Mouse (Mus musculus) megakaryocyte, adult 5-6 weeks (primary cell): ENCODE measurements around the gene Lrrc8d. TPM values are rescaled to one million over a fixed set of nuclear protein-coding genes. Genes with fewer than 3 reads are reported as not detected.

Experiments used
- ATAC-seq: 2 replicates; pipeline ENCODE4 v1.8.0; 2016; ENCODE audit warnings: mild to moderate bottlenecking, inconsistent platforms; ENCODE audit not compliant: poor library complexity, severe bottlenecking
- total RNA-seq, 2 experiments: library from RNA; stranded (forward) in 1 of 2; stranded (reverse) in 1 of 2; fragments of 153-499, 151-499 nt in 1 of 2; fragments of 221-1000, 200-1000 nt in 1 of 2; gene quantifications; 2 replicates each; pipeline versions ENCODE4 v1.2.3 to v1.2.4; 2015 to 2017

Lrrc8d gene
- total RNA-seq (2015) (79.7 and 88.1 TPM in 2 replicates), total RNA-seq (2017) (38.6 and 50.0 TPM in 2 replicates)

DNA sequence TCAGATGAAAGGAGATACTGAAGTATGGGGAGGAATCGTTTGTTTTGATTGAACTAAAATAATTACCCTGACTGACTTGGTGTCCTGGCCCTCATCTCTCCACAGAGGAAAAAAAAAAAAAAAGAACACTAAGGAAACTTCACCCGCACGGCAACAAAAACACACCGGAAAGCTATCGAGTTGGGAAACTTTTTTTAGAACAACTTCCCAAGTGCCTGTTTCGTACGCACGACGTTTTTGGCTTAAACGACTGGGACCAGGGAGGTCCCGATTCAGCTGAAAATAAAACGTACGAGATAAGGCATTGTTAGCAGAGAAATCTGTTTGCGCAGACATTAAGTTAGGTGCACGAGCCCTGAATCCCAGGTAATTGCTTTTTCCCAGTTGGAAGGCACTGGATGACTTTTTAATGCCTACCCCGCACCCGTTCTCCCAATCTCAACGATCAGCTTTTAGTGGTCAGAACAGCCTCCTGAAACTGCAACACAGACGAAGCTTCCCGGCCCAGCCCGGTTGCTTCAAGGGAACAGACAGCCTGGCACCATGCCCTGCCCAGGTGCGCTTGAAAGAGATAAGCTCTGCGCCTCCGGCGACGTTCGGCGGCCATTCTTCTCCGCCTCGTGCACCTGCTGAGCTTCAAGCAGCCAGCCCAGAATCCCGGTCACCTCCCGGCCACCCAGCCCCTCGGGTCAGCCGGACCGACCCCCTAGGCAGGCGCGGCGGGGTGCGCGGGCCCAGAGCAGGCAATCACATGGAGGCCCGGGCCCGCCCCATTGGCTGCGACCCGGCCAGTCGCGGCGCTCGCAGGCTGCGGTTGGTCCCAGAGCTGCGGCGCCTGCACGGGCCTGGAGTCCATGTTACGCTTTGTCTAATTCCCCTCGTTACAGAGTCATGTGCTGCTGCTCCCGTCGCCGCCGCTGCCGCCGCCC lies at the start of gene Lrrc8d:
Lrrc8d (plus strand) TSS at position 829 of the 929 bp plus-strand sequence.
- ATAC-seq = peak; percentile 41

DNA sequence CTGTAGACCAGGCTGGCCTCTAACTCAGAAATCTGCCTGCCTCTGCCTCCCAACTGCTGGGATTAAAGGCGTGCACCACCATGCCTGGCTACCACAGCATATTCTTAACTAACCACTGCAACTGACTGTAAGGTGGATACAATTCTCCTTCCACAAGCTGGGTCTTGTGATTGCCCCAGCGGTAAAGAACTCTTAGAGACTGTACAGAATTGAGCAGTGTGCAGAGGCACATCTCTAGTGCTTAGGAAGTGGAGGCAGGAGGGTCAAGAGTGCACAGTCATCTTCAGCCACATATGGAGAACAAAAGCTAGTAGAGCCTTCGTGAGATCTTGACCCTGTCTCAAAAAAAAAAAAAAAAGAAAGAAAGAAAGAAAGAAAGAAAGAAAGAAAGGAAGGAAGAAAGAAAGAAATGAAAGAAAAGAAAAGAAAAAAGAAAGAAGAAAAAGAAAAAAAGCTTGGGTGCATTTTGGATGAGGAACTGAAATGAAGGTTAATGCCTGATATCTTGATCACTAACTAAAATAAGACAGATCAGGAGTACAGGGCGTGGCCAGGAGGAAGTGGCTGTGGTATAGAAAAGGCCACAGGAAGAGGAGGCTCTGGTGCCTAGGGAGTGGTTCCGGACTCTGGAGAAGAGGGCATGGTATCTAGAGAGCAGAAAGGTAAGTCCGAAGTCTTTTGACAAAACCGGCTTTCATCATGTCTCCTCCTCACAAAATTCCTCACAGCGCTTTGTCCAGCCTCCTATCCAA lies 48.9 kb upstream of the Lrrc8d start:
- peak; percentile 52 for ATAC-seq

GRCm38 (mm10) chr5:105651561-105651991 lies 48.2 kb upstream of the Lrrc8d start:
- ATAC-seq = no peak

DNA sequence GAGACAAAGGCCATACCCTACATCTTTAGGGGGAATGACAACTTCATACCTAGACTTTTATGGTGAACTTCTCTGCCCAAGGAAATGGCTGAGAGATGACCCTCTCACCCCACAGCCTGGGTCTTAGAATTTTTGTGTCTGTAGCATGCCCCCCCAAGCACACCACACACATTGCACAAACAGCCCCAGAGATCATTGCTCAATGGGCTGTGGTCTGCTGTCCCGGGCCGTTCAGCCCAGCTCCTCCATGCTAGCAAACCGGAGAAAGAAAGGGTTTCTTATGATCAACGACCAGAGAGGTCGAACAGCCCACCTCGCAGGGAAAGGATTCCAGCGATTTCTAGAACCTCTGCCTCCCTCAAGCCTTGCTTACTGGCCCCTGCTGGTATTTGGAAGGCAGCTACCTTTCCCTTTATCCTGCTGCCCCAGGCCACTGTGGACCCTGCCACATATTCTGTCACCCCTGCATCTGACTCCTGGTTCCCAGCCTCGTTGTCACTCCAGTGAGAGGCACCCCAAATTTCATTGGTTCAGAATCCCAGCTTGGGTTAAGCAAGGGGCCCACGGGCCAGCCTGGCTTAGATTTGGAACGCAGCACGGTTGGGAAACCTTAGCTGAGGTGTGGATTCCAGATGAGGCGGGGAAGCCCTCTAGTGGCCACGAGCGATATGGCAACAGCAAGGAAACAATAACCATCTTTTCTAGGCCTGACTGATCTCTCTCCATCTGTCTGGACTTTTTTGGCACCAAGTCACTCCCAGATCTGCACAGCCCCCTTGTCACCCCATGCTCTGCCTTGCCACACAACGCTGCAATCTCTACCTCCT lies 45.3 kb upstream of the Lrrc8d start:
- peak; percentile 71 for ATAC-seq

- no peak for ATAC-seq
Observed at GRCm38 (mm10) chr5:105655100-105655734, 44.6 kb upstream of the Lrrc8d start.

DNA sequence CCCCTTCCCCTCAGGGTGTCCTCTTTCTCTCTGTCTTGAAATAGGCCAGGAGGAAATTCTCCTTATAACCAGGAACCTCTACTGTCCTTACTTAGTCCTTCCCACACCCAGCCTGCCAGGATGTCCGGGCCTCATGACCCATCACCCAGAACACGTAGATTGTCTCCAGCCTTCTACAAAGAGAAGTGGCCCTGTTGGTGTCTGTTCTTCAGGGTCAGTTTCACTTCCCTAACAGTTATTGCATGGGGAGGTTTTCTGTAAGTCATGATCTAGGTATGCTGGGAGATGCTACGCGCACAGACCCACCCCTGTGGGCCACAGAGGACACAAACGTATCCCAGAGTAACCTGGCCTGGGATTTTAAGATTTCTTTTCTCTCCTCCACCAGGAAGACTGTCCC lies 37.9 kb upstream of the Lrrc8d start:
- peak; percentile 97 for ATAC-seq

DNA sequence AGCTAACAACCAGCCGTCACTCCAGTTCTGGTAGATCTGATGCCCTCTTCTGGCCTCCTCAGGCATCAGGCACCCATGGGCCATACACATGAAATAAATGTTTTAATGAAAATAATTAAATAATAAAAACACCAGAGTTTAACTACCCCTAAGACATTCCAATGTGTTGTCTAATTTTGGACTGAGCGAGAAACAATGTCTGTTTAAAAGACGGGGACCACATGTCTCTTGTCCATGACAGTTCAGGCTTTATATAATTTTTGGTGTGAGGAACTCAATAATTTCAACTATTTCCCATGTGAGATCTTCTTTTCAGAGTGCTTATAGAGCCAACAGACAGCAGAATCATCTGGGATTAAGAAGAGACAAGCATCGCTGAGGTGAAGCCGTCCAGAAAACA lies 32.8 kb upstream of the Lrrc8d start:
- no peak for ATAC-seq

DNA sequence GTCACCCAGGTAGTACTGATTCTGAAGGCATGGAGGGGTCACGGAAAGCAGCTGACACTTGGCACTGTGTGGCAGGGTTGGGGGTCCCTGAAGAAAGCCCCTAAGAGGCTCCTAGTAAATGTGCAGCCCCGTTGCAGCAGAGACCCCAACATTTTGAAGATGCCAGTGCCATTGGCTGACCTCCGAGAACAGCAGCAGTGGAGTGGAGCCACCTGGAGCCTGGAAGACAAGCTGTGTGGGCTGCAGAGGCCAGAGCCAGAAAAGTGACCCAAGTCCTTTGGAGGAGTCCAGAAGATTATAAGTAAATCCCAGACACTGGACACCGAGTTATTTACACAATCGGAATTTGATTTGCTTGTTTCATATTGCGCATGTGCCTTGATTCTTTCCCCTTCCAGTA lies 32.4 kb upstream of the Lrrc8d start:
- ATAC-seq = no peak

GRCm38 (mm10) chr5:105669086-105669485 lies 30.7 kb upstream of the Lrrc8d start:
- peak; percentile 64 for ATAC-seq

DNA sequence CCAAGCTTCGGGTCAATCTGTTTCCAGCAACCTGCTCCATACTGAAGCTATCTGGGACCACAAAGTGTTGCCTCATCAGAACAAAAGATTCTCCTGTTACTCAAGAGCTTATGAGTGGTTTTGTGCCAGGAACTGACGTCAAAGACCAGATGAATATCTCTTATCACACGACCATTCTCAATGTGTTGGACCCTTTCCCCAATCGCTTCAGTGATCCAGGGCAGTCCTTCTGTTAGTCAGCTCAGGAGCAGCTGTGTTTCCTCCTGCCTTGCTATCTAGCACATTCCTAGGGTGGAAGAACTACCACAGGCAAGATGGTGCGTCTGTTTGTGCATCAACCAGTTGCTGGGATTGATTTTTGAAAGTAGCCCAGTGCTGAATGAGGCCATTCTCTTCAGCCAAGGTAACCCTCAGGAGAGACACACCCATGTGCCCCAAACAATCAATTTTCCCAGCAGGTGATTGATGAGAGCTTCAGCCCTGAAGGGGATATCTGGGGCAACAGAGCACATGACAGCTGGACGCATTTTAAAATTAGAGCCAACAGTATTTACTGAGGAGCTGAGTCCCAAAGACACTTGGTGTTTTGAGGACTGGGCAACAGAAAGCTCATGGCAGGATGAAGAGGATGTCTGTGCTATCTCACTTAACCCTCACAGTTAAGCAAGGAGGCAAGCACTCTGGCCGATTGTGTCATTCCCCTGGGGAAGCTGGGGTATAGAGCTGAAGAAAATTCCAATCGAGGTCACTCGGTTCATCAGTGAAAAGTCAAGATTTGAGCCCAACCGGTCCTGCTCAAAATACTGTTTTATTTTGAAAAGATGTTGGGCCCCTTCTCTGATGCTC lies 30.0 kb upstream of the Lrrc8d start:
- peak; percentile 88 for ATAC-seq

DNA sequence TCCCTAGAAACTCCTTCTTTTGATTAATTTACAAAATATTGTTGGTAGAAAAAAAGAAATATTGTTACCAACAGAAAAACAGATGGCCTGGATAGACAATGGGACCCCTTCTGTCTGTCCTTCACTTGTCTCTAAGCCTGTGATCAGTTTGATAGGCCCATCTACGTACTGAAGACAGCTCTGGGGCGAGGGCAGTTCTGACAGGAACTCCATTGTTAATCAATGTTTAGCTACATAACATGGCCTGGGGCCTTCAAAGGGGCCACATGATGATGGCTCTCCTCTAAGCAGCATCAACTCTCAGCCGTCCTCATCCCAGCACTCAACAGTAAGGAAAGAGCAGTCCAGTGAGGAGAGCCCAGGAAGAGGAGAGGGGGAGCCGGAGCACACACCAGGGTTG lies 27.4 kb upstream of the Lrrc8d start:
- no peak for ATAC-seq

GRCm38 (mm10) chr5:105675511-105675910 lies 24.3 kb upstream of the Lrrc8d start:
- peak; percentile 31; the same call in 1 of the 2 replicates for ATAC-seq

- 0 out of 2 replicates have a peak, but pooled peaks have one; percentile 11 for ATAC-seq
Observed at GRCm38 (mm10) chr5:105677071-105677470, 22.7 kb upstream of the Lrrc8d start.

- peak; percentile 62; the same call in 1 of the 2 replicates for ATAC-seq
Observed at GRCm38 (mm10) chr5:105678243-105678642, 21.5 kb upstream of the Lrrc8d start.

DNA sequence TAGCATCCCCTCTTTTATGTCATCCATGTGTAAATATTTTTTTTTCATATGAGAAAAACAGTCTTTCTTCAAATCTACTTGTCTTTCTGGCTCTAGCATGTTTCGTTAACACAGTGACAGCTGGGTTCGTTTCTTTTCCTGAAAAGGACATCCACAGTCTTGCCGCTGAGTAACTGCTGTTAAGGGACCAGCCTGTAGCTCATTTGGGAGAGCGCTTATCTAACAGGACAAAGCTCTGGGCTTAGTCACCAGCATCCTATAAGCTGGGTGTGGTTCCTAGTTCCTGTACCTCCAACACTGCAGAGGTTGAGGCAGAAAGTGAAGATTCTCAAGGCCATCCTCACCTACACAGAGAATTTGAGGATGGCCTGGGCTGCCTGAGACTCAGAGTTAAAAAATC lies 20.5 kb upstream of the Lrrc8d start:
- ATAC-seq = no peak

- no peak for ATAC-seq
Observed at GRCm38 (mm10) chr5:105679921-105680843, 19.6 kb upstream of the Lrrc8d start.

DNA sequence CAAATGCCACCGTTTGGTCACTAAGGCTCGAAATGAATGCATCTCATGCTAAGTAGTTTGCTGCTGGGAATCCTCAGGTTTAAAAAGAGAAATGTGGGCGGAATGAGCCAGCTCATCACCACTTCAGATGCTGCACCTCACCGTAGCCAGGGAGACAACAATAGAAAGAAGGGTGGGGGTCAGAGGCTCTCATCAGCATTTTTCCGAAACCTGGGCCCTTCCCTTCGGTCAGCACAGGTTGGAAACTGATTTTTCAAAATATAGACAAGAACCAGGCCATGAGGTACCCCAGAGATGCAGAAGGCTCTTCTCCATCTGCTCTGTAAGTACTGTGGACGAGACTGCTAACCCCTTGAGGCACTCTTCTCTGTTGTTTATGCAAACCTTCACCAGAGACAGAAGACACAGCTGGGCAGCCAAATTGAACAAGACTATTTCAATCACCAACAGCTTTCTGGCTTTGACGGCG lies 17.6 kb upstream of the Lrrc8d start:
- ATAC-seq = no peak

GRCm38 (mm10) chr5:105683912-105684350 lies 15.8 kb upstream of the Lrrc8d start:
- peak; percentile 48 for ATAC-seq
